Mouse (Mus musculus): ENCODE data around the gene Ms4a14.

- TF ChIP-seq CTCF (IDR thresholded peaks at IDR 0.05; ENCODE audit: extremely low read depth, insufficient read length, insufficient replicate concordance, low read depth, low read length) (no peak), POLR2A (IDR thresholded peaks at IDR 0.05; ENCODE audit: low read depth, low read length) (no peak)
These were observed 37.6 kb upstream of the Ms4a14 start for GRCm38 (mm10) chr19:11351878-11352277.
